Mouse (Mus musculus): ENCODE measurements around the gene Tab1.

DNA sequence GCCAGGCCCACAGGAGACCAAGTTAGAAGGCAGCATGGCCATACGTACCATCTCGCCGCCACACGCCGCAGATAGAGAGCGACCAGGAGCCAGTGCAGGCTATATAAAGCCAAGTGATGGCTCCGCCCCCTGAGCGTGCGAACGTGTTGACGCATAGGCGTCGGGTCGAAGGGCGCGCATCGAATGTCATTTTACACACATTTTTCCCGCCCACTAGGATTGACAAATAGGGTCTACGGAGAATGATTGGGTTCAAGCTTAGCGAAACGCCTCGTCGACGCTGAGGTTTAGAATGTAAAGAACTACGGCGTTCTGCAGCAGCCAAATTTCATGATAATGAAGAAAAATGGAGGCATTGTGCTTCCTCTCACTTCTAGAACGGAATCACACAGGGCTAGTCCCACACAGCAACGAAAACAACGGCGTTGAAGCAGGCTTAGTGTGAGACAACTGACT lies 49.6 kb upstream of the Tab1 start:
- no peak for TF ChIP-seq CTCF (IDR thresholded peaks at IDR 0.05; ENCODE audit: extremely low read depth, insufficient read depth, low read length)
- peak; percentile 100 for TF ChIP-seq POLR2A (IDR thresholded peaks at IDR 0.05; ENCODE audit: extremely low read depth, insufficient read depth, low read length)

Data from cortical plate, adult 2 months (tissue).